Mouse (Mus musculus): ENCODE results near the gene Ndufaf8. TPM values are rescaled to one million over a fixed set of nuclear protein-coding genes. Genes with fewer than 3 reads are reported as not detected.

Ndufaf8 gene
- total RNA-seq, 2 experiments from 2014 or later: 33.7 to 38.6 TPM

DNA sequence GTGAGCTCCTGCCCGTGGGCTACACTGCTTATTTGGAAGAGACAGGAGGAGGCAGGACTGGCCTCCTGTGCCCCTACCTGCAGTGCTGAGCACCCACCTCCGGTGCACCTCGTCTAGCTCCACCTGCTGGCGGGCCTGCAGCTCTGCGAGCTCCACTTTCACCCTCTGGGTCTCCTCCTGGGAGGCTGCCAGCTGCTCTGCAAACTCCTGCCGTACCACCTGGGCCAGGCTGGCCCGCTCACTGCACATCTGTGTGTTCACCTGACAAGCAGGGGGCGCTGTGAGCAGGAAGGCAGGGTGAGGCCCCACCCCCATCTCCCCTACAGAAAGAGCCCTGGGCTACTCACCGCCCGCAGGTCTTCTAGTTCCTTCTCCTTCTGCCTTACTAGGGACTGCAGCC is 33.4 kb upstream of the Ndufaf8 start:
- peak; percentile 90 for TF ChIP-seq CTCF (IDR thresholded peaks at IDR 0.05)
- DNase-seq (ENCODE audit: extremely low spot score in 1 of 2, low spot score in 2 of 2): peak in 1 of 2 experiments; percentile 58
- intact Hi-C loops (cut with DNase I): loop anchor here (1.0 kb wide), 1 partner anchor 35 kb away; no protein-coding TSS in a partner anchor
- H3K27ac ChIP-seq: no peak overlapping the region
- H3K4me3 ChIP-seq: no peak overlapping the region

DNA sequence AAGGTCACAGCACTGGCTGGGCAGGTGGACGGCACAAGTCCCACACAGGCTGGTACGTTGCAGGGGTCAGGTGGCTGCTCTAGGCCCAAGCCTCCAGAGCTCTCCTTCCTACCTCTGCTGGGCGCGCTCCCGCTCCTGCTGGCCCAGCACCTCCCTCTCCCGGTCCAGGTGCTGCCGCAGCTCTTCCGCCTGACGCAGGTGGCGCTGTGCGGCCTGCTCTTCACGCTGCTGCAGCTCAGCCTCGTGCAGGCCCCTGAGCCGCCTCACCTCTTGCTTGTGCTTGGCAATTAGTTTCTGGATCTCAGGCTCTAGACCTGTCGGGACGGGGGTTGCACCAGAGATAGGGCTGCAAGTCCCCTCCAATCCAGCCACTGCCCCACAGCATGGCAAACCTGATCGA is 30.9 kb upstream of the Ndufaf8 start:
- peak; percentile 14 for TF ChIP-seq CTCF (IDR thresholded peaks at IDR 0.05)
- H3K27ac ChIP-seq: no peak overlapping the region
- intact Hi-C loops (cut with DNase I): no loop called here
- no peak for DNase-seq (ENCODE audit: extremely low spot score in 1 of 2, low spot score in 2 of 2)
- no peak overlapping the region for H3K4me3 ChIP-seq

DNA sequence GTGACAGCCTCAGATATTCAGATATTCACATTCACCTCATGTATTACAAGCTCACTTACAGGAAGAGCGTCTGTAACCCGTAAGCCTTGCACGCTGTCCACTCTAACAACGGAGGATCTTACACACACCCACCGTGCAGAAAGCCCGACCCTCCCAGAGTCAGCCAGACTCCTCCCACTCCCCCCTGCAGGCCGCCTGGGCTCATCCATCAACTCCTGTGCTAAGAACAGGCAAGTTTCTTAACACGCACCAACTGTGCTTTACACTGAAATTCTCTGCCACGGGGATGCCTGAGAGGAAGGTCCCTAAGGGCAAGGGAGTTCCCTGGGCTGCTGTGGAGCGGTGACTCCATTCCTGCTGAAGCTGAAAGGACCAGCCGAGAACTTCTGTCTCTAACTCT is 29.5 kb upstream of the Ndufaf8 start:
- intact Hi-C loops (cut with DNase I): no loop called here
- no peak overlapping the region for H3K27ac ChIP-seq
- TF ChIP-seq CTCF (IDR thresholded peaks at IDR 0.05): no peak
- H3K4me3 ChIP-seq: no peak overlapping the region
- DNase-seq (ENCODE audit: extremely low spot score in 1 of 2, low spot score in 2 of 2): no peak

DNA sequence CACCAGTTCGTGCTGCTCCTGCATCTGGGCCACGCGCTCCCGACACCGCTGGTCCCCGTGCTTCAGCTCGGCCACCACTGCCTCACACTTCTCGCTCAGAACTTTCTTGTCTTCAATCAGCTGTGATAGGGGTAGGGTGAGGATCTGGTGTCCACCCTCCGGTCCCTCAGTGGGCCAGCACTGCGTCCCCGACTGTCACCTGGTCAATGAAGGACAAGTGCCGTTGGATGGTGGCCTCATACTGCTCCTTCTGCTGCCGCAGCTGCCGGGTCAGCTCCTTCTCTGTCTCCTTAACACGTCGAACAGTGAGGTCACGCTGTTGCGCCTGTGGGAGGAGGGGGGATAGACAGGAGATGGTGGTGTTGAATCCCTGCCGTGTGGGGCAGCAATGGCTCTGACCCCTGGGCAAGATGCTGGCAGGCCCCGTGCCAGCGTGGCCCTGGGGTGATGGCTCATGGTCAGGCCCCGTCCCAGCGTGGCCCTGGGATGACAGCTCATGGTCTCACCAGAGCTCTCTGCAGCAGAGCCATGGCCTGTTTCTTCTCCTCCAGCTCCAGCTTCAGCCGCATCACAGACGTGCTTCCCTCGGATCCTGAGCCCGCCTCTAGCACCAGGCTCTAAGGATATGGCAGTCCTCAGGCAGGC is 28.3 kb upstream of the Ndufaf8 start:
- no peak overlapping the region for H3K27ac ChIP-seq
- H3K4me3 ChIP-seq: no peak overlapping the region
- no peak for TF ChIP-seq CTCF (IDR thresholded peaks at IDR 0.05)
- intact Hi-C loops (cut with DNase I): no loop called here
- no peak for DNase-seq (ENCODE audit: extremely low spot score in 1 of 2, low spot score in 2 of 2)

DNA sequence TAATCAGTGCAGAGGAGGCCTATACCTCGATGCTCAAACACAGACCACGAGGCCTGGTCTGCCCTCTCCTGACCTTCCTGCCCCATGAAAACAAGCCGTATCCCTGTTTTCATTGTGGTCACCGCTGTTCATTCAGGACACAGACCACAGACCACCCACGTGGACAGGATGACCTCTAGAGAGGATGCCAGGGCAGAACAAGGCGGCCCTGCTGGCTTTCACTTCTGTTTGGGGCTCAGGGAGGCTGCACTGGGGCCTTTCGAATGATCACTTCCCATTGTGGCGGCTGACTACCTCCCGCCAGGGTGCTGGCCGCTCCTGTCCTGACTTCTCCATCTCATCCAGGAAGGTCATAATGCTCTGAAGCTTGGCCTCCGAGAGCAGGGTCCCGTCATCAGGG is 27.7 kb upstream of the Ndufaf8 start:
- no peak overlapping the region for H3K27ac ChIP-seq
- no peak for DNase-seq (ENCODE audit: extremely low spot score in 1 of 2, low spot score in 2 of 2)
- no peak for TF ChIP-seq CTCF (IDR thresholded peaks at IDR 0.05)
- intact Hi-C loops (cut with DNase I): no loop called here
- no peak overlapping the region for H3K4me3 ChIP-seq

DNA sequence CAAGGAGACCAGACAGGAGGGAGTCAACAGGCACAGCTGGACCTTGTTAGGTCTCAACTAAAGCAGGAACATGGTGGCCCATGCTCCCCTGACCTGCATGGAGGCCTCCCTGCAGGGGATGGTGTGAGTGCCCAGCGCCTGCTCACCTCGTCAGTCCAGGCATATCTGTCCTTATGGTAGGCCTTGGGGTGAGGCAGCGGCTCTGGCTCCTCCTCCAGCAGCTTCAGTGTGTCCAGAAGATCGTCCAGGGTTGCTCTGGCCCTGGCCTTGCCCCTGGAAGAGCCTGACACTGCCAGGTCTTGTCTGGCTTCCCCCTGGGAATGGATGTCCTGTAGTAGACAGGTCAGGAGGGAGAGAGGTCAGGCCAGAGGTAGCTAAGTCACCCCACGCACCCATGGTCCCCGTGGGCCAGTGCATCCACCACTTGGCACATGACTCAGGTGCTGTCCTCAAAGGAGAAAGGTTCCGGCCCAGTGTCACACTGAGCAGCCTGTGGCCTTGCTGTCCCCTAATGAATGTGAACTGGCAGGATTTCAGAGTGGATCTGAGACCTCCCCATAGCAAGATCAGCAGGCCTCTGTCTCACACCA is 26.9 kb upstream of the Ndufaf8 start:
- DNase-seq (ENCODE audit: extremely low spot score in 1 of 2, low spot score in 2 of 2): no peak
- Histone ChIP-seq H3K27ac (no peak overlapping the region), H3K4me3 (no peak overlapping the region)
- TF ChIP-seq CTCF (IDR thresholded peaks at IDR 0.05): no peak
- intact Hi-C loops (cut with DNase I): no loop called here

DNA sequence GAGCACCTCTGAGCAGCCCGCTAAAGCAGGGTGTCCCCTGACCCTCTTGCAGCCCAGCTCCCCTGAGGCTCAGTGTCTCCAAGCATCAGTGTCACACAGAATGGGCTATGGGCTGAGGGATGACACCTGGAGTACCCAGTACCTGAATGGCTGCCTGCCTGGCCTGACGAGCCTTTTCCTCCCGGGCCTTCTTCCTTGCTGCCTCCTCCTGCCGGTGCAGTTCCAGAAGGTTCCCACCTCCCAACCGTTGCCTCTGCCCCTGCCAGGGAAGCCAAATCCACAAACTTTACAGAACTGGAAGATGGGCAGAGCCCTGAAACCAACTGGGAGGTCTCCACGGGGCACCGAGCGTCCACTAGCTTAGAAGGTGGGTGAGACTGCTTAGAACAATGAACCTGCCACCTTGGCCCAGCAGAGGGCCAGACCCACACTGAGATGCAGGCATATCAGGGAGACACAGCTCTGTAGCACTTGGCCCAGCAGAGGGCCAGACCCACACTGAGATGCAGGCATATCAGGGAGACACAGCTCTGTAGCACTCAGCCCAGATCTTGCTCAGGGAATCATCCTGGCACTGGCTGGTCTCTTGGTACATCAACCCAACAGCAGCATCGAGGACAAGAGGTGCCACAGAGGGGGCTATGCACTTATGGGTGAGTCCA is 25.6 kb upstream of the Ndufaf8 start:
- TF ChIP-seq CTCF (IDR thresholded peaks at IDR 0.05): no peak
- intact Hi-C loops (cut with DNase I): no loop called here
- H3K27ac ChIP-seq: no peak overlapping the region
- H3K4me3 ChIP-seq: no peak overlapping the region
- DNase-seq (ENCODE audit: extremely low spot score in 1 of 2, low spot score in 2 of 2): no peak

DNA sequence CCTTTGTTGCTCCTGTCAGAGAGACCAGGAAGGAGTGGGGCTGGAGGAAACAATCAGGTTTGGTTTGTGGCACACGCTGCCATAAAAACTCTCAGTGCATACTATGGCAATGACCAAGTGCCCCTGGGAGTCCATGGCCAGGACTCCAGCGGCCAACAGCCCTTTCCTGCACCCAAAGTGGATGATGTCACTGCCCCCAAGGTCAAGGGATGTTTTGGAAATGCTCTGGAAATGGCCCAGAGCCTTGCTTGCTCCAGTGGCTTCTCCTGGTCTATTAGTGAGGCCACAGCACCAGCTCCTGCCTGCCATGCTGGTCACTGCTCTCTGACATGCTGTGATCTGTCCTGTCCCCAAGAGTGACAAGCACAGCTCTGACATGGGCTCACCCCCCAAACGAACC is 22.5 kb upstream of the Ndufaf8 start:
- no peak overlapping the region for H3K4me3 ChIP-seq
- intact Hi-C loops (cut with DNase I): no loop called here
- no peak overlapping the region for H3K27ac ChIP-seq
- DNase-seq (ENCODE audit: extremely low spot score in 1 of 2, low spot score in 2 of 2): no peak
- no peak for TF ChIP-seq CTCF (IDR thresholded peaks at IDR 0.05)

DNA sequence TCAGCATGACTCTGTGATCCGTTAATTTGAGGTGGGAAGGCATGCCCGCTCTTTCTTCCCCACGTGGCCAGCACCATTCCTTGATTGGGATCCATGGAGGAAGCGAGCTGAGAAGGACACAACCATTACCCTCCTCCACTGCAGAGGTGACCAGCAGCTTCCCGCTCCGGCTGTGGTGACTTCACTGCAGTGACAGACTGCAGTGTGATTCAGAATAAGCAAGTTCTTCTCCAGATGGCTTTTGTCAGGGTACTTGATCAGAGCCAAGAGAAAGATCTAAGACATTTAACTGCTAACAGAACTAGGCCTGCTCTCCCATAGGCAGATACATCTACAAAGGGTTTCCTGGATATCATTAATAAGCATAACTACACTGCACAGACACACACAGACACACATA is 18.4 kb upstream of the Ndufaf8 start:
- intact Hi-C loops (cut with DNase I): loop anchor here (5.0 kb wide), 1 partner anchor 158 kb away; no protein-coding TSS in a partner anchor
- Histone ChIP-seq H3K4me3 (no peak overlapping the region), H3K27ac (no peak overlapping the region)
- TF ChIP-seq CTCF (IDR thresholded peaks at IDR 0.05): no peak
- no peak for DNase-seq (ENCODE audit: extremely low spot score in 1 of 2, low spot score in 2 of 2)

DNA sequence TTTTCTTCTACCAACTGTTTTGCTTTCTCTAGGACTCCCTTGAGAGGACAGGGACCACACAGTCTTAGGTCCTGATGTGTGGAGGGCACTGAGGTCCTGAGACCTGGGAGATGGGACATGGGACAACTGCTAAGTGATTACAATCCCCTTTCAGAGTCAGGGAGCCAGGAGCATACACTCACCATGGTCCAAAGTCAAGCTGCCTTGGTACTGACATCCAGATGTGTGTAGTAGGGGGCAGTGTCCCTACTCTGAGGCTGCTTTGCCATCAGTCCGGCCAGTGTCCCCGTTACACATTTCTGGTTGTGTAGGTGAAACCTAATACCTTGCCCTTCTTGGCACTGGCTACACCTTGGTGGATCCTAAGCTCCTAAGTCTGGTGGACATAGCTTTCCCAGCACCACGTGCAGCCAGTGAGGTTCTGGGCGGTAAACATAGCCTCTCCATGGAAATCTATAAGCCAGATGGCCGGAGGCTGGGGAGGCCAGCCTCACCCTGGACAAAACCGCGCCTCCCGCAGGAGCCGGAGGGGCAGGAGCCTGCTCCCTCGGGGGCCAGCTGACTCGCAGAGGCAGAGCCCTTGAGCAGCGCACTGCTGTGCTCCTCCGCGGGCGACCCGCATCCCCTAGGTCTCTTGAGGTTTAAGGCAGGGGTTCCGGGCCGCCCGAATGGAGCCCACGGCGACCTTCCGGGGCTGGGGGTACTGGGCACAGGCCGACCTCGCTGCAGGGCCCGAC is 12.7 kb upstream of the Ndufaf8 start:
- peak; percentile 28 to 35 for DNase-seq (ENCODE audit: extremely low spot score in 1 of 2, low spot score in 2 of 2)
- Histone ChIP-seq H3K4me3 (peak overlapping the region; percentile 99), H3K27ac (peak overlapping the region; percentile 97)
- intact Hi-C loops (cut with DNase I): no loop called here
- no peak for TF ChIP-seq CTCF (IDR thresholded peaks at IDR 0.05)

DNA sequence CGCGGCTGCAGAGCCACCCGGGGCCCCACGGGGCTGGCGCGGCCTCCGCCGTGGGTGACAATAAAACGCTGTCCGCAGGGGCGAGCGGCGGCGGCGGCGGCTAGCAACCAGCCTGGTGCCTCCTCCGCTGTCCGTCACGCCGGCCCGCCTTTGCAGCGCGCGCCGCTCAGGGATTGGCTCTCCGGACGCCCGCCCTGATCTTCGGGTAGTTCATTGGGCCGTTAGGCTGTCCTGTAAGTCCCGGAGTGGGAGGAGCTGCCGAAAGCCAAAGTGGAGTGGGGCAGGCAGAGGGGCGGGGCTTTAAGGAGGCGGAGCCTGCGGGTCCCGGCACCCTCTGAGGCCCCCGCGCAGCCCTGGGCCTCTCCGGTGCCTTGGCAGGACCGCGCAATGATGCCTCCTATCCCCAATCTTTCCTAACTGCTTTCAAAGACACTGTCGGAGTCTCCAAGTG is 12.0 kb upstream of the Ndufaf8 start, which contains the start of gene Cep131:
TSS of gene Cep131 (minus strand) at position 126 of the 451 bp plus-strand sequence.
- no peak for TF ChIP-seq CTCF (IDR thresholded peaks at IDR 0.05)
- Histone ChIP-seq H3K27ac (peak within 1 kb of the TSS; percentile 97), H3K4me3 (peak within 1 kb of the TSS; percentile 99)
- intact Hi-C loops (cut with DNase I): no loop called here
- DNase-seq (ENCODE audit: extremely low spot score in 1 of 2, low spot score in 2 of 2): peak; percentile 96 to 97

DNA sequence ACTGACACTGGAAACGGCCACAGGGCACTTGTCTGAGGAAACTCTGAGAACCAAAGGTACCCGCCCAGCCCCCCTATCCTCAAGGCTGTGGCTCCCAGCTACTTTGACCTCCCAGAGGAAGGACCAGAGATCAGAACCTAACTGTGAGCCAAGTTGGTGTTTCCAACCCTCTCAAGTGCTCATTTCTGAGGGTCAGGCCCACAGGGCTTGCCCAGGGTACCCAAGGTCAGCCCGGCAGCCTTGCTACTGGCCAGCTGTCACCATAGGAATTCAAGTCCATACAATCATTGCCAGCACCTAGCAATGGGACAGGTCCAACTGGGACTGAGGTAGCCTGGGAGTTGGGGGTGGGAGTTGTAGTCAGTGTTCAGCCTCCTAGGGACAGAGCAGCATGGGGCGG is 8.1 kb upstream of the Ndufaf8 start:
- intact Hi-C loops (cut with DNase I): no loop called here
- no peak for DNase-seq (ENCODE audit: extremely low spot score in 1 of 2, low spot score in 2 of 2)
- H3K4me3 ChIP-seq: no peak overlapping the region
- no peak for TF ChIP-seq CTCF (IDR thresholded peaks at IDR 0.05)
- no peak overlapping the region for H3K27ac ChIP-seq
